15 mouse cellular contexts compared by ENCODE assay signal in the genomic region with DNA sequence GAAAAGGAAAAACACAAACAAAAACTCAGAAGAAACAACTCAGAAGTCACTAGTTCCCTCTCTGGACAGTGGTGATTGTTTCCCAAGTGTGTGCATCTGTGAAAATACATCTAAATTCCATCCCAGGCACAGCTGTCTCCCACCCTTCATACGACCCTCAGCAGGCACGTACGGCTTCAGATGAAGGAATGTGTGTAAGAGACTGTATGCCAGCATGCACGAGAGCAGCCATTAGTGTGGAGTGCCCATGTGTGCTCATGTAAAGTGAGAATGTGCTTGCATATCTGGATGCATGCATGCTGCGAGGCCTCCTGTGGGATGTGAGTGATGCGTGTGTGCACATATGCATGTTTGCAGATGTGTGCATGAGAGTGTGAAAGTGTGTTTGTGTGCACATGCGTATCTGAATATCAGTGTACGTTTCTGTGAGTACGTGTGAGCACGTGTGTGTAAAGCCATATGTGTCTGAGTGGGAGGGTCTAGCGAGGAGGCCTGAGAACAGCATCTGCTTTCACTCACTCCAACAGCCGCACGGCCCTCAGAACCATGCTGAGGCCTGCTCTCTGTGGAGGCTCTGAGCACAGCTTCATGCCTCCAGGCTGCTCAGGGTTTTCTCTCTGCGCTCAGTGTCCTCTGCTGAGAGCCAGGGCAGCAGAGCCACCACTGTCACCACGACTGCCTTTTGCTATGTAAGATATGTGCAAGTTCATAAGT. TPM values are rescaled to one million over a fixed set of nuclear protein-coding genes. Genes with fewer than 3 reads are reported as not detected.
DNase-seq lines count a peak whose midpoint lies in the region; ATAC-seq lines count a peak whose summit lies in the region.
"Had no signal": no experiment of that assay in that cellular context is flagged by ENCODE, and none has a peak within 500 bp of the region (broad histone marks: within the 10 kb centered on the region; RNA-seq: fewer than 3 reads in every experiment).

No protein-coding gene starts in this region.

- no peak overlapping the region for H3K4me2 ChIP-seq in embryonic facial prominence, embryonic 12.5 days (replicated peaks)
- H3K4me2 ChIP-seq in limb, embryonic 13.5 days (replicated peaks), result no peak overlapping the region
- H3K4me2 ChIP-seq: liver, embryonic 11.5 days had no signal

- peak overlapping the region; percentile 57 for H3K27ac ChIP-seq in heart, embryonic 10.5 days
- H3K27ac ChIP-seq in embryonic facial prominence, embryonic 12.5 days, result peak overlapping the region; percentile 86
- H3K27ac ChIP-seq in limb, embryonic 13.5 days, result peak overlapping the region; percentile 86

- intact Hi-C loops in heart, postnatal 36 days (cut with DNase I), result no loop called here
- intact Hi-C loops in left cerebral cortex, postnatal 36 days (cut with DNase I), result loop anchor here (2.0 kb wide), 1 partner anchor 79 kb away; no protein-coding TSS in a partner anchor

- peaks cover 25% of the 10 kb centered on the region for H3K4me1 ChIP-seq in heart, embryonic 10.5 days
- peaks cover 17% of the 10 kb centered on the region; the same call in 1 of the 2 replicates for H3K4me1 ChIP-seq in embryonic facial prominence, embryonic 12.5 days
- peaks cover 16% of the 10 kb centered on the region for H3K4me1 ChIP-seq in limb, embryonic 13.5 days

- H3K9me3 ChIP-seq in heart, embryonic 10.5 days, result no peaks in the 10 kb centered on the region
- no peaks in the 10 kb centered on the region for H3K9me3 ChIP-seq in embryonic facial prominence, embryonic 12.5 days
- no peaks in the 10 kb centered on the region; the same call in 1 of the 2 replicates for H3K9me3 ChIP-seq in limb, embryonic 13.5 days
- H3K9me3 ChIP-seq: megakaryocyte, embryonic 14.5 days had no signal

- no peaks in the 10 kb centered on the region for H3K36me3 ChIP-seq in heart, embryonic 10.5 days
- H3K36me3 ChIP-seq in embryonic facial prominence, embryonic 12.5 days, result no peaks in the 10 kb centered on the region
- H3K36me3 ChIP-seq in limb, embryonic 13.5 days, result no peaks in the 10 kb centered on the region

- peak; percentile 87 for ATAC-seq in embryonic facial prominence, embryonic 12.5 days (ENCODE audit: insufficient number of reproducible peaks, insufficient read depth, low FRiP score, low TSS enrichment)
- peak; percentile 86 for ATAC-seq in limb, embryonic 13.5 days (ENCODE audit: low FRiP score, low read depth)
- ATAC-seq: activated CD4-positive, CD25-positive, alpha-beta regulatory T cell, adult 4 months had no signal

- no peaks in the 10 kb centered on the region for H3K27me3 ChIP-seq in heart, embryonic 10.5 days (ENCODE audit: insufficient read depth, poor library complexity, severe bottlenecking)
- no peaks in the 10 kb centered on the region for H3K27me3 ChIP-seq in embryonic facial prominence, embryonic 12.5 days
- H3K27me3 ChIP-seq in limb, embryonic 13.5 days, result no peaks in the 10 kb centered on the region

- H3K4me3 ChIP-seq in heart, embryonic 10.5 days, result no peak overlapping the region
- H3K4me3 ChIP-seq in embryonic facial prominence, embryonic 12.5 days, result no peak overlapping the region
- no peak overlapping the region for H3K4me3 ChIP-seq in limb, embryonic 13.5 days
- H3K4me3 ChIP-seq: erythroblast, embryonic 14.5 days; megakaryocyte, embryonic 14.5 days had no signal

- 69% methylated on average over 15 of the region's 15 CpGs for WGBS in heart, embryonic 10.5 days
- WGBS in embryonic facial prominence, embryonic 12.5 days, result 35% methylated on average over 15 of the region's 15 CpGs
- WGBS in limb, embryonic 13.5 days, result 23% methylated on average over 15 of the region's 15 CpGs

- H3K9ac ChIP-seq in embryonic facial prominence, embryonic 12.5 days, result no peak overlapping the region
- H3K9ac ChIP-seq in limb, embryonic 13.5 days, result peak overlapping the region; percentile 25; the same call in 1 of the 2 replicates

- peak; percentile 68 for DNase-seq in heart, embryonic 10.5 days (ENCODE audit: low spot score)
- no peak for DNase-seq in heart, postnatal 36 days
- peak; percentile 49 to 60 for DNase-seq in kidney, postnatal 4 days
- no peak for DNase-seq in kidney, postnatal 25 days
- DNase-seq in left cerebral cortex, postnatal 36 days (ENCODE audit: low spot score in 2 of 2), result no peak
- DNase-seq in left cerebral cortex, adult 18-20 months (ENCODE audit: low spot score in 2 of 2), result no peak
- DNase-seq: cerebellum, adult 8-10 months; kidney, adult 11 months had no signal

RNA-seq across cellular contexts. Expression of a gene that starts 10.8 kb away (rescaled TPM):
- polyA plus RNA-seq in heart, embryonic 10.5 days (2016; fragmentation: Nextera tagmentation; extraction: Ambion mirVana), result 14.0 and 29.3 TPM in 2 replicates
- under 1 TPM; 0.49 to 0.53 TPM for total RNA-seq in heart, postnatal 36 days (2021)
- 69.7 and 78.3 TPM in 2 replicates for polyA plus RNA-seq in embryonic facial prominence, embryonic 12.5 days (2016; fragmentation: Nextera tagmentation; extraction: Ambion mirVana)
- polyA plus RNA-seq in limb, embryonic 13.5 days (2015; fragmentation: Nextera tagmentation; extraction: Ambion mirVana), result 38.3 and 39.6 TPM in 2 replicates
- under 1 TPM; 0.42 to 0.93 TPM for total RNA-seq in left cerebral cortex, postnatal 36 days (2021)
- 1 to 10 TPM in 1 of 2 experiments, under 1 TPM in 1; 0.56 to 1.0 TPM for total RNA-seq in left cerebral cortex, adult 18-20 months (2021)
- polyA plus RNA-seq: erythroblast, embryonic 14.5 days had no signal

RNA-seq across cellular contexts. Expression of a gene that starts 16.5 kb away (rescaled TPM):
- 2.7 and 4.1 TPM in 2 replicates for polyA plus RNA-seq in heart, embryonic 10.5 days (2016; fragmentation: Nextera tagmentation; extraction: Ambion mirVana)
- not detected for total RNA-seq in heart, postnatal 36 days (2021)
- polyA plus RNA-seq in embryonic facial prominence, embryonic 12.5 days (2016; fragmentation: Nextera tagmentation; extraction: Ambion mirVana), result 6.5 and 18.4 TPM in 2 replicates
- polyA plus RNA-seq in limb, embryonic 13.5 days (2015; fragmentation: Nextera tagmentation; extraction: Ambion mirVana), result 1.8 and 3.8 TPM in 2 replicates
- not detected for total RNA-seq in left cerebral cortex, postnatal 36 days (2021)
- not detected for total RNA-seq in left cerebral cortex, adult 18-20 months (2021)
- total RNA-seq: gastrocnemius, adult 8-10 months had no signal
- polyA plus RNA-seq: erythroblast, embryonic 14.5 days; liver, embryonic 11.5 days had no signal

RNA-seq across cellular contexts. Expression of a gene that starts 56.0 kb away (rescaled TPM):
- polyA plus RNA-seq in heart, embryonic 10.5 days (2016; fragmentation: Nextera tagmentation; extraction: Ambion mirVana), result 27.1 and 27.4 TPM in 2 replicates
- total RNA-seq in heart, postnatal 36 days (2021), result 10 to 100 TPM; 38.0 to 39.3 TPM
- polyA plus RNA-seq in embryonic facial prominence, embryonic 12.5 days (2016; fragmentation: Nextera tagmentation; extraction: Ambion mirVana), result 33.9 and 34.0 TPM in 2 replicates
- 30.8 and 34.3 TPM in 2 replicates for polyA plus RNA-seq in limb, embryonic 13.5 days (2015; fragmentation: Nextera tagmentation; extraction: Ambion mirVana)
- 10 to 100 TPM; 73.5 to 77.9 TPM for total RNA-seq in left cerebral cortex, postnatal 36 days (2021)
- total RNA-seq in left cerebral cortex, adult 18-20 months (2021), result 10 to 100 TPM; 78.7 to 84.1 TPM

Comparison
In these comparisons a context has a peak if more than half of its experiments do, and no peak if none do; other contexts are left out.
1. DNase-seq: peak in heart, embryonic 10.5 days (single experiment) and kidney, postnatal 4 days (2 of 2); none in heart, postnatal 36 days (0 of 2), kidney, postnatal 25 days (0 of 2), left cerebral cortex, postnatal 36 days (0 of 2) and left cerebral cortex, adult 18-20 months (0 of 2).
2. Peak in every context shown above with its lines, with median percentiles within 50 percentile points of each other: H3K27ac ChIP-seq.